13 mouse cellular contexts compared by ENCODE assay signal in genomic region chr5:118026343-118026742, GRCm38 (mm10). TPM values are rescaled to one million over a fixed set of nuclear protein-coding genes. Genes with fewer than 3 reads are reported as not detected.
DNase-seq lines count a peak whose midpoint lies in the region; ATAC-seq and TF ChIP-seq lines count a peak whose summit lies in the region.
"Had no signal": no experiment of that assay in that cellular context is flagged by ENCODE, and none has a peak within 500 bp of the region (broad histone marks: within the 10 kb centered on the region; RNA-seq: fewer than 3 reads in every experiment).

No protein-coding gene starts in this region.

- no peaks in the 10 kb centered on the region for H3K36me3 ChIP-seq in heart, embryonic 10.5 days
- H3K36me3 ChIP-seq in limb, embryonic 12.5 days = no peaks in the 10 kb centered on the region
- H3K36me3 ChIP-seq in limb, embryonic 10.5 days = no peaks in the 10 kb centered on the region
- no peaks in the 10 kb centered on the region for H3K36me3 ChIP-seq in embryonic facial prominence, embryonic 14.5 days (ENCODE audit: control insufficient read depth, insufficient read depth, low read length)
- H3K36me3 ChIP-seq in limb, embryonic 14.5 days (ENCODE audit: control insufficient read depth, insufficient read depth, low read length) = no peaks in the 10 kb centered on the region

- peak overlapping the region; percentile 100 for H3K4me2 ChIP-seq in limb, embryonic 12.5 days
- H3K4me2 ChIP-seq in embryonic facial prominence, embryonic 14.5 days (ENCODE audit: low read depth, low read length) = 0 out of 2 replicates have a peak overlapping the region, but pooled peaks have one; percentile 100
- H3K4me2 ChIP-seq in limb, embryonic 14.5 days (replicated peaks; ENCODE audit: low read depth, low read length, severe bottlenecking) = no peak overlapping the region

- peaks cover 62% of the 10 kb centered on the region for H3K27me3 ChIP-seq in heart, embryonic 10.5 days (ENCODE audit: insufficient read depth, poor library complexity, severe bottlenecking)
- H3K27me3 ChIP-seq in limb, embryonic 12.5 days = peaks cover 62% of the 10 kb centered on the region
- H3K27me3 ChIP-seq in limb, embryonic 10.5 days (ENCODE audit: low read depth, poor library complexity, severe bottlenecking) = peaks cover 67% of the 10 kb centered on the region
- peaks cover 54% of the 10 kb centered on the region for H3K27me3 ChIP-seq in embryonic facial prominence, embryonic 14.5 days (replicated peaks; ENCODE audit: control insufficient read depth, insufficient read depth, low read length)
- peaks cover 53% of the 10 kb centered on the region for H3K27me3 ChIP-seq in limb, embryonic 14.5 days (ENCODE audit: control insufficient read depth, insufficient read depth, low read length)

- peaks cover 58% of the 10 kb centered on the region for H3K4me1 ChIP-seq in heart, embryonic 10.5 days
- H3K4me1 ChIP-seq in limb, embryonic 12.5 days (replicated peaks) = peaks cover 39% of the 10 kb centered on the region
- H3K4me1 ChIP-seq in limb, embryonic 10.5 days = peaks cover 40% of the 10 kb centered on the region
- H3K4me1 ChIP-seq in embryonic facial prominence, embryonic 14.5 days (ENCODE audit: control insufficient read depth, insufficient read depth, low read length) = peaks cover 21% of the 10 kb centered on the region
- H3K4me1 ChIP-seq in limb, embryonic 14.5 days (ENCODE audit: control insufficient read depth, insufficient read depth, low read length) = peaks cover 19% of the 10 kb centered on the region

- H3K4me3 ChIP-seq in heart, embryonic 10.5 days = peak overlapping the region; percentile 79
- H3K4me3 ChIP-seq in limb, embryonic 12.5 days (replicated peaks) = peak overlapping the region; percentile 71
- H3K4me3 ChIP-seq in limb, embryonic 10.5 days = no peak overlapping the region
- H3K4me3 ChIP-seq in embryonic facial prominence, embryonic 14.5 days (ENCODE audit: low read depth, low read length) = peak overlapping the region; percentile 65; the same call in 1 of the 2 replicates
- H3K4me3 ChIP-seq in limb, embryonic 14.5 days (replicated peaks; ENCODE audit: low read length) = peak overlapping the region; percentile 2; the same call in 1 of the 2 replicates
- H3K4me3 ChIP-seq in layer of hippocampus, adult 2 months = no peak overlapping the region

- no peaks in the 10 kb centered on the region for H3K9me3 ChIP-seq in heart, embryonic 10.5 days
- no peaks in the 10 kb centered on the region for H3K9me3 ChIP-seq in limb, embryonic 12.5 days
- H3K9me3 ChIP-seq in limb, embryonic 10.5 days (replicated peaks) = no peaks in the 10 kb centered on the region
- H3K9me3 ChIP-seq in embryonic facial prominence, embryonic 14.5 days (ENCODE audit: control insufficient read depth, low read length) = no peaks in the 10 kb centered on the region
- H3K9me3 ChIP-seq in limb, embryonic 14.5 days (ENCODE audit: control insufficient read depth, low read length) = no peaks in the 10 kb centered on the region

- ATAC-seq in limb, embryonic 12.5 days (ENCODE audit: insufficient number of reproducible peaks, insufficient read depth, low FRiP score, low TSS enrichment, low read depth) = no peak
- no peak for ATAC-seq in embryonic facial prominence, embryonic 14.5 days (ENCODE audit: low read depth)
- no peak for ATAC-seq in limb, embryonic 14.5 days (ENCODE audit: low FRiP score, low read depth)
- ATAC-seq: CD4-positive, CD25-positive, alpha-beta regulatory T cell, adult 4 months had no signal

- WGBS in heart, embryonic 10.5 days = 1% methylated on average over 13 of the region's 13 CpGs
- 2% methylated on average over 13 of the region's 13 CpGs for WGBS in limb, embryonic 12.5 days
- WGBS in limb, embryonic 10.5 days = 3% methylated on average over 13 of the region's 13 CpGs
- 4% methylated on average over 13 of the region's 13 CpGs for WGBS in embryonic facial prominence, embryonic 14.5 days
- WGBS in limb, embryonic 14.5 days = 3% methylated on average over 13 of the region's 13 CpGs

- TF ChIP-seq CTCF in layer of hippocampus, adult 2 months (conservative IDR thresholded peaks at IDR 0.05) = no peak

- no peak for DNase-seq in heart, embryonic 10.5 days (ENCODE audit: low spot score)
- no peak for DNase-seq in heart, adult 18-20 months
- DNase-seq in limb, embryonic 10.5 days (ENCODE audit: low spot score) = no peak
- no peak for DNase-seq in embryonic facial prominence, embryonic 14.5 days (ENCODE audit: low spot score)
- DNase-seq in limb, embryonic 14.5 days (ENCODE audit: low spot score) = no peak
- no peak for DNase-seq in thymus, postnatal 14 days
- DNase-seq in layer of hippocampus, adult 2 months (ENCODE audit: low spot score in 2 of 2) = no peak
- DNase-seq: adrenal gland, postnatal 10 days; lung, postnatal 10 days; right cerebral cortex, adult 18-20 months had no signal

- TF ChIP-seq POLR2A in limb, embryonic 14.5 days (IDR thresholded peaks at IDR 0.05; ENCODE audit: borderline replicate concordance, extremely low read depth, insufficient read depth, insufficient read length) = no peak

- 0 out of 2 replicates have a peak overlapping the region, but pooled peaks have one; percentile 18 for H3K9ac ChIP-seq in limb, embryonic 12.5 days (replicated peaks)
- no peak overlapping the region for H3K9ac ChIP-seq in embryonic facial prominence, embryonic 14.5 days (ENCODE audit: low read depth, low read length)
- no peak overlapping the region for H3K9ac ChIP-seq in limb, embryonic 14.5 days (ENCODE audit: low read depth, low read length, severe bottlenecking)

- H3K27ac ChIP-seq in heart, embryonic 10.5 days = peak overlapping the region; percentile 47
- H3K27ac ChIP-seq in limb, embryonic 12.5 days = no peak overlapping the region
- no peak overlapping the region for H3K27ac ChIP-seq in limb, embryonic 10.5 days
- H3K27ac ChIP-seq in embryonic facial prominence, embryonic 14.5 days (replicated peaks; ENCODE audit: low read depth, low read length) = no peak overlapping the region
- H3K27ac ChIP-seq in limb, embryonic 14.5 days (replicated peaks; ENCODE audit: low read depth, low read length) = no peak overlapping the region
- H3K27ac ChIP-seq in layer of hippocampus, adult 2 months = no peak overlapping the region

RNA-seq across cellular contexts. Expression of gene Tesc, which starts 1.2 kb away (rescaled TPM):
- 10.0 and 19.0 TPM in 2 replicates for polyA plus RNA-seq in heart, embryonic 10.5 days (2016; fragmentation: Nextera tagmentation; extraction: Ambion mirVana)
- 100 to 1,000 TPM; 183 to 211 TPM for total RNA-seq in heart, adult 18-20 months (2021)
- 0.49 and 0.74 TPM in 2 replicates for polyA plus RNA-seq in limb, embryonic 12.5 days (2016; fragmentation: Nextera tagmentation; extraction: Ambion mirVana)
- polyA plus RNA-seq in limb, embryonic 10.5 days (2016; fragmentation: Nextera tagmentation; extraction: Ambion mirVana) = 0.14 and 0.48 TPM in 2 replicates
- 10.4 and 12.1 TPM in 2 replicates for polyA plus RNA-seq in embryonic facial prominence, embryonic 14.5 days (2014; fragmentation: Nextera tagmentation; extraction: Ambion mirVana)
- polyA plus RNA-seq in limb, embryonic 14.5 days (2012; rRNA removed) = 1.4 and 2.2 TPM in 2 replicates
- polyA plus RNA-seq in limb, embryonic 14.5 days (2014; fragmentation: Nextera tagmentation; extraction: Ambion mirVana) = 5.2 and 8.6 TPM in 2 replicates
- 10 to 100 TPM; 88.0 to 91.2 TPM for total RNA-seq in layer of hippocampus, adult 2 months (2021)
- total RNA-seq: hematopoietic stem cell, adult 5-6 weeks had no signal

RNA-seq across cellular contexts. Expression of gene Fbxo21, which starts 49.8 kb away (rescaled TPM):
- polyA plus RNA-seq in heart, embryonic 10.5 days (2016; fragmentation: Nextera tagmentation; extraction: Ambion mirVana) = 72.2 and 73.5 TPM in 2 replicates
- total RNA-seq in heart, adult 18-20 months (2021) = 10 to 100 TPM; 35.7 to 38.8 TPM
- polyA plus RNA-seq in limb, embryonic 12.5 days (2016; fragmentation: Nextera tagmentation; extraction: Ambion mirVana) = 87.4 and 89.0 TPM in 2 replicates
- 86.1 and 93.4 TPM in 2 replicates for polyA plus RNA-seq in limb, embryonic 10.5 days (2016; fragmentation: Nextera tagmentation; extraction: Ambion mirVana)
- polyA plus RNA-seq in embryonic facial prominence, embryonic 14.5 days (2014; fragmentation: Nextera tagmentation; extraction: Ambion mirVana) = 43.6 and 50.9 TPM in 2 replicates
- polyA plus RNA-seq in limb, embryonic 14.5 days (2012; rRNA removed) = 52.5 and 67.0 TPM in 2 replicates
- 44.2 and 56.4 TPM in 2 replicates for polyA plus RNA-seq in limb, embryonic 14.5 days (2014; fragmentation: Nextera tagmentation; extraction: Ambion mirVana)
- 100 to 1,000 TPM; 140 to 165 TPM for total RNA-seq in layer of hippocampus, adult 2 months (2021)

Comparison
In these comparisons a context has a peak if more than half of its experiments do, and no peak if none do; other contexts are left out.
1. H3K4me3 ChIP-seq: peak in heart, embryonic 10.5 days (single experiment), limb, embryonic 12.5 days (single experiment), embryonic facial prominence, embryonic 14.5 days (single experiment) and limb, embryonic 14.5 days (single experiment); none in limb, embryonic 10.5 days (single experiment) and layer of hippocampus, adult 2 months (single experiment).